Mouse (Mus musculus) liver, postnatal 0 days (tissue): ENCODE results near the gene Decr2. TPM values are rescaled to one million over a fixed set of nuclear protein-coding genes. Genes with fewer than 3 reads are reported as not detected.

Experiments used
- ATAC-seq: fragments of 200-750 bp; cut with Nextera tagmentation; 2 replicates; pipeline ENCODE4 v1.8.0; 2017; ENCODE audit warnings: mild to moderate bottlenecking, moderate library complexity
- DNase-seq: peaks from one replicate; pipeline ENCODE4 v3.0.0-alpha.2; 2016
- H3K27ac ChIP-seq: fragments of 300-500 bp; sonication (generic); 2 replicates; pipeline ENCODE4 v1.5.1; 2014; ENCODE audit warnings: antibody characterized with exemption, moderate library complexity, mild to moderate bottlenecking, low read depth
- H3K27me3 ChIP-seq: fragments of 300-500 bp; sonication (generic); 2 replicates; pipeline ENCODE4 v1.6.1; 2014; ENCODE audit warnings: low read length, control low read depth, mixed read lengths; ENCODE audit not compliant: insufficient read depth
- H3K36me3 ChIP-seq: fragments of 300-500 bp; sonication (generic); replicated peaks from 2 replicates; pipeline ENCODE4 v1.6.1; 2014; ENCODE audit warnings: mild to moderate bottlenecking, control low read depth, low read length, moderate library complexity, mixed read lengths; ENCODE audit not compliant: insufficient read depth
- H3K4me1 ChIP-seq: fragments of 300-500 bp; sonication (generic); 2 replicates; pipeline ENCODE4 v1.6.1; 2014; ENCODE audit warnings: antibody characterized with exemption, mild to moderate bottlenecking, control low read depth; ENCODE audit not compliant: insufficient read depth
- H3K4me2 ChIP-seq: fragments of 300-500 bp; sonication (generic); 2 replicates; pipeline ENCODE4 v1.6.1; 2014; ENCODE audit warnings: low read depth, mild to moderate bottlenecking, low read length, moderate library complexity, mixed read lengths
- H3K4me3 ChIP-seq: fragments of 300-500 bp; sonication (generic); 2 replicates; pipeline ENCODE4 v1.5.1; 2014; ENCODE audit warnings: low read depth, low read length
- H3K9ac ChIP-seq: fragments of 300-500 bp; sonication (generic); replicated peaks from 2 replicates; pipeline ENCODE4 v1.6.1; 2014; ENCODE audit warnings: mild to moderate bottlenecking, moderate library complexity
- H3K9me3 ChIP-seq: fragments of 300-500 bp; sonication (generic); 2 replicates; pipeline ENCODE4 v1.6.1; 2016; ENCODE audit warnings: mild to moderate bottlenecking, control low read depth, low read length, mixed read lengths
- CTCF ChIP-seq: sonication (generic); IDR thresholded peaks from 2 replicates; pipeline ENCODE4 v1.5.1; 2016; ENCODE audit warnings: antibody characterized with exemption, low read depth
- EP300 ChIP-seq: IDR thresholded peaks from 2 replicates; pipeline ENCODE4 v1.6.1; 2016; ENCODE audit warnings: antibody characterized with exemption, low read depth, mild to moderate bottlenecking
- WGBS: fragments of 180-500 bp; shearing (Covaris S2); extraction: QIAGEN DNeasy Blood & Tissue Kit; methylation state at CpG from one replicate; pipeline ENCODE4 v1.1.7; 2014; ENCODE audit not compliant: insufficient replicate concordance; 5-methylcytosine and 5-hydroxymethylcytosine counted together
- polyA plus RNA-seq: library from polyadenylated mRNA; unstranded; fragments of >200 nt; fragmentation: Nextera tagmentation; extraction: Ambion mirVana; gene quantifications from 2 replicates; pipeline ENCODE4 v1.2.1, GENCODE M21; 2015

Gene Decr2
- polyA plus RNA-seq, 1 experiment from 2014 or later, result 151 TPM

- peak; percentile 93 for ATAC-seq
- Histone ChIP-seq H3K9ac (peak within 1 kb of the TSS; percentile 56), H3K9me3 (no peaks in the 10 kb centered on the region), H3K4me3 (peak within 1 kb of the TSS; percentile 70), H3K27ac (no peak within 1 kb of the TSS), H3K27me3 (peaks cover 33% of the 10 kb centered on the region), H3K36me3 (no peaks in the 10 kb centered on the region), H3K4me1 (peaks cover 24% of the 10 kb centered on the region), H3K4me2 (peak within 1 kb of the TSS; percentile 97)
- TF ChIP-seq CTCF (no peak), EP300 (no peak)
- under 1% methylated on average over 81 of the region's 94 CpGs for WGBS
- peak; percentile 85 for DNase-seq
Observed at GRCm38 (mm10) chr17:26068831-26069739, 21.1 kb downstream of the Decr2 start, which contains the start of gene Rab11fip3. TSS of gene Rab11fip3 (minus strand) at chr17:26069555.

GRCm38 (mm10) chr17:26068024-26068830 lies 21.9 kb downstream of the Decr2 start:
- no peaks in the 10 kb centered on the region for H3K9me3 ChIP-seq
- no peak overlapping the region for H3K27ac ChIP-seq
- 4% methylated on average over 44 of the region's 44 CpGs for WGBS
- peak overlapping the region; percentile 56 for H3K9ac ChIP-seq
- no peak for ATAC-seq
- no peak for TF ChIP-seq CTCF
- TF ChIP-seq EP300, result no peak
- peaks cover 24% of the 10 kb centered on the region for H3K4me1 ChIP-seq
- peak overlapping the region; percentile 70 for H3K4me3 ChIP-seq
- peak overlapping the region; percentile 97 for H3K4me2 ChIP-seq
- H3K36me3 ChIP-seq, result no peaks in the 10 kb centered on the region
- no peak for DNase-seq
- peaks cover 33% of the 10 kb centered on the region for H3K27me3 ChIP-seq

GRCm38 (mm10) chr17:26066488-26067020 lies 23.6 kb downstream of the Decr2 start:
- Histone ChIP-seq H3K4me3 (no peak overlapping the region), H3K4me2 (peak overlapping the region; percentile 97; the same call in 1 of the 2 replicates), H3K9ac (no peak overlapping the region), H3K9me3 (no peaks in the 10 kb centered on the region), H3K4me1 (peaks cover 24% of the 10 kb centered on the region), H3K27me3 (peaks cover 33% of the 10 kb centered on the region), H3K36me3 (no peaks in the 10 kb centered on the region), H3K27ac (no peak overlapping the region)
- 83% methylated on average over 7 of the region's 7 CpGs for WGBS
- no peak for ATAC-seq
- DNase-seq, result no peak
- TF ChIP-seq EP300 (no peak), CTCF (no peak)

- no peak for ATAC-seq
- no peak for DNase-seq
- Histone ChIP-seq H3K27ac (no peak overlapping the region), H3K9me3 (no peaks in the 10 kb centered on the region), H3K9ac (no peak overlapping the region), H3K4me3 (no peak overlapping the region), H3K4me2 (no peak overlapping the region), H3K36me3 (no peaks in the 10 kb centered on the region), H3K27me3 (peaks cover 29% of the 10 kb centered on the region), H3K4me1 (peaks cover 21% of the 10 kb centered on the region)
- TF ChIP-seq CTCF (no peak), EP300 (no peak)
- 34% methylated on average over 6 of the region's 6 CpGs for WGBS
Observed at GRCm38 (mm10) chr17:26064916-26065315, 25.2 kb downstream of the Decr2 start.

GRCm38 (mm10) chr17:26057787-26058567 lies 32.2 kb downstream of the Decr2 start:
- DNase-seq, result no peak
- Histone ChIP-seq H3K4me2 (no peak overlapping the region), H3K9me3 (no peaks in the 10 kb centered on the region), H3K4me1 (no peaks in the 10 kb centered on the region), H3K27ac (no peak overlapping the region), H3K4me3 (no peak overlapping the region), H3K36me3 (no peaks in the 10 kb centered on the region), H3K27me3 (no peaks in the 10 kb centered on the region), H3K9ac (no peak overlapping the region)
- 83% methylated on average over 9 of the region's 9 CpGs for WGBS
- TF ChIP-seq EP300 (no peak), CTCF (no peak)
- no peak for ATAC-seq
